Mouse (Mus musculus) MEL (cell line): ENCODE results near the gene Iqck. TPM values are rescaled to one million over a fixed set of nuclear protein-coding genes. Genes with fewer than 3 reads are reported as not detected.

Experiments used
- DNase-seq: peaks from one replicate; pipeline ENCODE4 v3.0.0; 2011; ENCODE audit warnings: low read depth, low spot score
- H3K27ac ChIP-seq: 2 replicates; pipeline ENCODE4 v1.5.1; 2012; ENCODE audit warnings: low read depth, mild to moderate bottlenecking, control low read depth, low read length, moderate library complexity; ENCODE audit not compliant: control insufficient read depth
- H3K27me3 ChIP-seq, 2 experiments: fragments of 150-350 bp in 1 of 2; sonication (generic) in 1 of 2; 2 replicates each; pipeline ENCODE4 v1.6.1; 2012; ENCODE audit warnings: low read length in 2 of 2, mild to moderate bottlenecking in 2 of 2, improper control_type of control experiment in 1 of 2, moderate library complexity in 1 of 2; ENCODE audit not compliant: insufficient read depth in 2 of 2, control insufficient read depth in 1 of 2
- H3K36me3 ChIP-seq, 2 experiments: 2 replicates each; pipeline ENCODE4 v1.6.1; 2012 to 2014; ENCODE audit warnings: low read length in 2 of 2, improper control_type of control experiment in 1 of 2, inconsistent platforms in 1 of 2, mild to moderate bottlenecking in 1 of 2; ENCODE audit not compliant: insufficient read depth in 2 of 2, control insufficient read depth in 1 of 2
- H3K4me1 ChIP-seq, 2 experiments: fragments of 150-350 bp in 1 of 2; sonication (generic) in 1 of 2; 2 replicates each; pipeline ENCODE4 v1.6.1; 2012; ENCODE audit warnings: low read length in 2 of 2, improper control_type of control experiment in 1 of 2, mild to moderate bottlenecking in 1 of 2; ENCODE audit not compliant: insufficient read depth in 2 of 2, control insufficient read depth in 1 of 2
- H3K4me3 ChIP-seq, 2 experiments: fragments of 150-350 bp in 1 of 2; sonication (generic) in 1 of 2; 2 replicates each; pipeline ENCODE4 v1.5.1; 2012; ENCODE audit warnings: low read depth in 2 of 2, low read length in 2 of 2, mild to moderate bottlenecking in 2 of 2, moderate library complexity in 2 of 2, control low read depth in 1 of 2, improper control_type of control experiment in 1 of 2; ENCODE audit not compliant: control insufficient read depth in 1 of 2, insufficient read depth in 1 of 2
- H3K79me2 ChIP-seq: 2 replicates; pipeline ENCODE4 v1.6.1; 2012; ENCODE audit warnings: mild to moderate bottlenecking, low read length, moderate library complexity; ENCODE audit not compliant: control insufficient read depth, poor library complexity, insufficient read depth
- H3K9ac ChIP-seq: 2 replicates; pipeline ENCODE4 v1.6.1; 2012; ENCODE audit warnings: low read depth, mild to moderate bottlenecking, control low read depth, low read length, moderate library complexity; ENCODE audit not compliant: control insufficient read depth, poor library complexity, severe bottlenecking
- H3K9me3 ChIP-seq: fragments of 150-350 bp; sonication (generic); replicated peaks from 2 replicates; pipeline ENCODE4 v1.6.1; 2012; ENCODE audit warnings: mild to moderate bottlenecking, low read length, improper control_type of control experiment, moderate library complexity; ENCODE audit not compliant: insufficient read depth
- BHLHE40 ChIP-seq: IDR thresholded peaks from 2 replicates; pipeline ENCODE4 v1.6.1; 2012; ENCODE audit warnings: low read depth, mild to moderate bottlenecking, inconsistent platforms, low read length, improper control_type of control experiment, borderline replicate concordance
- CHD2 ChIP-seq: IDR thresholded peaks from 2 replicates; pipeline ENCODE4 v1.6.1; 2011; ENCODE audit warnings: low read length, improper control_type of control experiment
- E2F4 ChIP-seq: IDR thresholded peaks from 2 replicates; pipeline ENCODE4 v1.6.1; 2011; ENCODE audit warnings: low read depth, low read length, improper control_type of control experiment, borderline replicate concordance
- ETS1 ChIP-seq: IDR thresholded peaks from 2 replicates; pipeline ENCODE4 v1.6.1; 2012; ENCODE audit warnings: low read depth, mild to moderate bottlenecking, inconsistent platforms, low read length, improper control_type of control experiment, moderate library complexity
- GABPA ChIP-seq: IDR thresholded peaks from 2 replicates; pipeline ENCODE4 v1.6.1; 2012; ENCODE audit warnings: low read depth, mild to moderate bottlenecking, inconsistent platforms, low read length, improper control_type of control experiment, moderate library complexity
- HCFC1 ChIP-seq: IDR thresholded peaks from 2 replicates; pipeline ENCODE4 v1.6.1; 2012; ENCODE audit warnings: low read depth, mild to moderate bottlenecking, inconsistent platforms, low read length, improper control_type of control experiment, moderate library complexity
- JUND ChIP-seq: IDR thresholded peaks from 2 replicates; pipeline ENCODE4 v1.6.1; 2011; ENCODE audit warnings: low read depth, mild to moderate bottlenecking, improper control_type of control experiment, low read length
- MAFK ChIP-seq: IDR thresholded peaks from 2 replicates; pipeline ENCODE4 v1.6.1; 2011; ENCODE audit warnings: low read depth, mild to moderate bottlenecking, low read length, improper control_type of control experiment, borderline replicate concordance
- MAX ChIP-seq: IDR thresholded peaks from 2 replicates; pipeline ENCODE4 v1.6.1; 2011; ENCODE audit warnings: low read length, improper control_type of control experiment
- MAZ ChIP-seq: IDR thresholded peaks from 2 replicates; pipeline ENCODE4 v1.6.1; 2012; ENCODE audit warnings: low read depth, mild to moderate bottlenecking, inconsistent platforms, low read length, improper control_type of control experiment
- MXI1 ChIP-seq: IDR thresholded peaks from 2 replicates; pipeline ENCODE4 v1.6.1; 2011; ENCODE audit warnings: mild to moderate bottlenecking, low read depth, low read length, improper control_type of control experiment
- MYC ChIP-seq: IDR thresholded peaks from 2 replicates; pipeline ENCODE4 v1.6.1; 2011; ENCODE audit warnings: low read depth, mild to moderate bottlenecking, low read length, improper control_type of control experiment, moderate library complexity
- NELFE ChIP-seq: IDR thresholded peaks from 2 replicates; pipeline ENCODE4 v1.6.1; 2011; ENCODE audit warnings: low read depth, low read length, improper control_type of control experiment
- POLR2AphosphoS2 ChIP-seq: IDR thresholded peaks from 2 replicates; pipeline ENCODE4 v1.6.1; 2011; ENCODE audit warnings: low read length, improper control_type of control experiment
- POLR2AphosphoS5 ChIP-seq: IDR thresholded peaks from 2 replicates; pipeline ENCODE4 v1.6.1; 2012; ENCODE audit warnings: low read depth, borderline replicate concordance, mild to moderate bottlenecking, inconsistent platforms, low read length, moderate library complexity, mixed read lengths
- RAD21 ChIP-seq: IDR thresholded peaks from 2 replicates; pipeline ENCODE4 v1.6.1; 2011; ENCODE audit warnings: mild to moderate bottlenecking, low read depth, low read length, improper control_type of control experiment
- RCOR1 ChIP-seq: IDR thresholded peaks from 2 replicates; pipeline ENCODE4 v1.6.1; 2012; ENCODE audit warnings: low read depth, mild to moderate bottlenecking, inconsistent platforms, low read length, improper control_type of control experiment
- SMC3 ChIP-seq: IDR thresholded peaks from 2 replicates; pipeline ENCODE4 v1.6.1; 2011; ENCODE audit warnings: low read depth, low read length, improper control_type of control experiment
- ZC3H11A ChIP-seq: IDR thresholded peaks from 2 replicates; pipeline ENCODE4 v1.6.1; 2012; ENCODE audit warnings: low read depth, mild to moderate bottlenecking, inconsistent platforms, low read length, improper control_type of control experiment
- ZKSCAN1 ChIP-seq: IDR thresholded peaks from 2 replicates; pipeline ENCODE4 v1.6.1; 2012; ENCODE audit warnings: low read depth, mild to moderate bottlenecking, inconsistent platforms, low read length, improper control_type of control experiment, moderate library complexity
- ZMIZ1 ChIP-seq: IDR thresholded peaks from 2 replicates; pipeline ENCODE4 v1.6.1; 2012; ENCODE audit warnings: low read depth, mild to moderate bottlenecking, inconsistent platforms, low read length, improper control_type of control experiment, moderate library complexity
- ZNF384 ChIP-seq: IDR thresholded peaks from 2 replicates; pipeline ENCODE4 v1.6.1; 2012; ENCODE audit warnings: low read depth, mild to moderate bottlenecking, inconsistent platforms, low read length, improper control_type of control experiment
- polyA plus RNA-seq, 2 experiments: library from polyadenylated mRNA; stranded (reverse) in 1 of 2; unstranded in 1 of 2; fragments of >175 nt in 1 of 2; fragments of >200 nt in 1 of 2; gene quantifications; 2 replicates each; pipeline versions ENCODE4 v1.2.1 to v1.2.4; 2012; ENCODE audit warnings: low replicate concordance in 2 of 2, low read depth in 1 of 2; ENCODE audit not compliant: insufficient read length in 2 of 2, insufficient read depth in 1 of 2, missing spikeins in 1 of 2
- total RNA-seq: library from RNA; depleted of rRNA; stranded (reverse); fragments of 300-350 nt; gene quantifications from 2 replicates; pipeline ENCODE4 v1.2.3, GENCODE M21; 2012

Iqck gene
- total and polyA plus RNA-seq, 3 experiments = 0.39 to 0.40 TPM; not detected in 1

- H3K27me3 ChIP-seq = peaks cover 0 to 3% of the 10 kb centered on the region in 2 experiments; a peak in 2 of 4 replicates
- H3K9me3 ChIP-seq = no peaks in the 10 kb centered on the region
- no peak for TF ChIP-seq BHLHE40
- TF ChIP-seq ZNF384 = no peak
- TF ChIP-seq RCOR1 = no peak
- no peak for TF ChIP-seq MAZ
- TF ChIP-seq JUND = no peak
- TF ChIP-seq RAD21 = no peak
- no peak for TF ChIP-seq CHD2
- TF ChIP-seq MYC = no peak
- TF ChIP-seq MAFK = no peak
- no peak for TF ChIP-seq POLR2AphosphoS2
- TF ChIP-seq HCFC1 = no peak
- no peak for TF ChIP-seq ZKSCAN1
- TF ChIP-seq E2F4 = no peak
- TF ChIP-seq MAX = no peak
- TF ChIP-seq GABPA = no peak
- H3K36me3 ChIP-seq = no peaks in the 10 kb centered on the region
- no peak overlapping the region for H3K9ac ChIP-seq
- no peak overlapping the region for H3K4me3 ChIP-seq
- no peak for DNase-seq
- H3K79me2 ChIP-seq = no peaks in the 10 kb centered on the region
- H3K4me1 ChIP-seq = no peaks in the 10 kb centered on the region
- no peak overlapping the region for H3K27ac ChIP-seq
Observed at GRCm38 (mm10) chr7:118884969-118885368, 29.4 kb downstream of the Iqck start.

- DNase-seq = no peak
- Histone ChIP-seq H3K27ac (no peak overlapping the region), H3K27me3 (peaks cover 0 to 1% of the 10 kb centered on the region in 2 experiments; a peak in 2 of 4 replicates)
- TF ChIP-seq BHLHE40 = no peak
- TF ChIP-seq POLR2AphosphoS5 = no peak
- no peak for TF ChIP-seq JUND
- no peak for TF ChIP-seq NELFE
- TF ChIP-seq MXI1 = no peak
- no peak for TF ChIP-seq ZMIZ1
- no peak for TF ChIP-seq ETS1
- TF ChIP-seq ZKSCAN1 = no peak
- no peak for TF ChIP-seq ZC3H11A
- no peak for TF ChIP-seq POLR2AphosphoS2
- no peak for TF ChIP-seq CHD2
- TF ChIP-seq SMC3 = no peak
- TF ChIP-seq, all 39 proteins: peak for 0
- H3K36me3 ChIP-seq = no peaks in the 10 kb centered on the region
- H3K79me2 ChIP-seq = no peaks in the 10 kb centered on the region
- H3K4me3 ChIP-seq = no peak overlapping the region
- no peak overlapping the region for H3K9ac ChIP-seq
- H3K9me3 ChIP-seq = no peaks in the 10 kb centered on the region
- no peaks in the 10 kb centered on the region for H3K4me1 ChIP-seq
Observed at GRCm38 (mm10) chr7:118887303-118888055, 31.9 kb downstream of the Iqck start.
